Mouse (Mus musculus): ENCODE measurements around the gene Ccser2.

Ccser2 gene

DNA sequence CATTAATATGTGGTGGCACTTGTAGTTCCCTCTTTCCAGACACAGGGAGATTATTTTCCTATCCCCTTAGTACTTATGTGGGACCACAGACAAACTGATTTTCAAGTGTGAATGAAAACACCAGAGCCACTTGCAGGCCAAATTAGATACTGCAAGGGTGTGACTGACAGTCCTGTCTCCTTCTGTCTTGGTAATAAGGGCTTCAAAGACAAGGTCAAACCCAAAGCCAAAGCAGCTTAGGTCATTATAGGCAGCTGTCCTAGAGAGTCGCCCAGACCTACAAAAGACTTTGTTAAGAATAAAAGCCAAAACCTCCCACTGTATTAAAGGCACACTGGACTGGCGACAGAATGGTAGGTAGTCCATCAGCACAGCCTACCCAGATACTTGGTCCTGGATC, 30.6 kb downstream of the Ccser2 start:
- no peak for DNase-seq (ENCODE audit: low spot score)

DNA sequence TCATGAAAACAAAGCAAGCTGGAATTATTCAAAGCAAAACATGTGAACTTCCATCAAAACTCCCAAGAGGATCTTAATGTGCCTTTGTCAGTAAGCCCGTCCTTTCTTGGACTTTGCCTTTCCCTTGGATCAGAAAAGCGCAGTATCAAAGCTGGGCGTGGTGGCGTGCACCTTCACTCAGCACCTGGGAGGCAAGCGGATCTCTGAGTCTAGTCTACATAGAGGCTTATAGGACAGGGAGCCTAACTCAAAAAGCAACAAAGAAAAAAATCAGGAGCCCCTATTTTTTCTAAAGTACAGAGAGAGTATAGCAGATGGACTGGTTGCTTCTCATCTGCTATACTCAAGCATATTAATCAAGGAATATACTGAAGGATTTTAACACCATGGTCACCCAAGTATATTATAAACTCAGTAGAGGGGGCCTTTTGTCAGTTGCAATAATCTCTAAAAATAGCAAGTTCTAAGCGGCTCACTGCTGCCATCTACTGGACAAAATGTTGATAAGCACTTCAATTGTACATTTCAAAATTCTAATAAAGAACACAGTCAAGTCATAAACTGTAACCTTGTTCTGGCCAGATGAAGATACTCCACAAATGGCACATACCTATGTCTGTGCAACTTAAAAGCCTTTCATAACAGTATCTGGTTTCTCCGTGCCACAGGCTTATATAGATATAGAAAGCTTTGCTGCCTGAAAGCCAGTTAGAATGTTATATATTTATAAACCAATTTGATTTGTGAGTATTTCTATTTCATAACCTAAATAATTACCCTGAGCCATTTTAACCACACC, 31.3 kb downstream of the Ccser2 start:
- peak; percentile 32 for DNase-seq (ENCODE audit: low spot score)

DNA sequence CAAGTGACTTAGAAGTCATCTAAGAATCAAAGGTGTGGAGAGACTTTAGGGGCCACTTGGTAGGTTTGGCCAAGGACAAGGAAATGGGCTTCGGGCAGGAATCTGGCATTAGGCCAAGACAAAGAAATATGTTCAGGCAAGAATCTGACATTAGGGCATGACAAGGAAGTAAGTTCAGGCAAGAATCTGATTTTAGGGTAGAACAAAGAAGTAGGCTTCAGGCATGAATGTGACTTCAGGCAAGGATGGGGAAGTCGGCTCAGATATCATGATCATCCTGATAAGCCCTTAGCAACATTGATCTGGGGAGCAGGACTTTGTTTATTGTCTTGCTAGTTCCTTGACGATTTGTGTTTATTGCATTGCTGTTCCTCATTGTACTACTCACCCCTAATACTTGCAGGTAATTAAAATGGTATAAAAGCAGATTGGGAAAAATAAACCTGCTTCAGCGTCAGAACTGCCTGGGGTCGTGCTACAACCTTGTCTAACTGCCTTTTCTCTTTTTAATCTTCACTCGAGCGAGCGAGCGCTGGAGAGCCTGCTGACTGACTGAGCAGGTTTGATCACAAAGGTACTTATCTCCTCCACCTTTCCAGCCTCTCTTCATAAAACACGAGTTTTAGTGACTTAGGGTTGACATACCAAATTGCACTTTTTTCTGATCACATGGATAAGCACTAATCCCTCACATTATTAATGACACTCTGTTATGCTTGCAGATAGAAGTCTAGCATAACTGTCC, 35.8 kb downstream of the Ccser2 start:
- peak; percentile 37 for DNase-seq (ENCODE audit: low spot score)

DNA sequence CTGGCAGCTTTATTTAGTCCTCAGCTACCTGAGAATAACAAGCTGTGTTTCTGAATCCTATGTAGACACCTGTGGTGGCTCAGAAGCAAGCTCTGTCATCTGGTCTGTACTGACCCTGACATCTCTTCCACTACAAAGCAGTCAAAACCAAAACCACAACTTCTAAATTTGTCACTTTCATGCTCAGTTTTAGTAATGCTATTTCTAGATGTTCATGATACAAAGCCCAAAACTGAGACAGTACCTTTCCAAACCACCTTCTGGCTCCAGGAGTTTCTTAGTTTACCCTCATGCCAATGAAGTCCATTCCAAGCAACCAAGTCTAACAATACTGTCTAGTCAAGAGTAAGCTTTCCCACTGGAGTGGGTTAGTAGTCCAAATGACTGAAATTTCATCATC, 36.5 kb downstream of the Ccser2 start:
- no peak for DNase-seq (ENCODE audit: low spot score)

DNA sequence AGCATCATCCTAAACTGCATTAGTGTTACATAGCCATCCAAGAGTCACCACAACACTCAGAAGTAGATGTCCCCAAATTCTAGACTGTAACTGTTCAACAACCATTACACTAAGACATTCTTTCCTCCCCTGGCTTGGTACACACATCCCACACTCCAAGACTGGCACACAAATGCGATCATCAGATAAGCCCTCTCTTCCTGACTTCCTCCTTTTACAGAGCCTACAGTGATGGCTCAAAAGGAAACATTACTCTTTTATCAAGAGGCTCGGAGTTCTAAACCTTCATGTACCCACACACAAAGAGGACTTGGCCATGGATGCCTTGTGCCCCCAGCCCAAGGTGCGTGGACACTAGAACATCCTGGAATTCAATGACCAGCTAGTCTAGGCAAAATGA, 45.2 kb downstream of the Ccser2 start:
- no peak for DNase-seq (ENCODE audit: low spot score)

DNA sequence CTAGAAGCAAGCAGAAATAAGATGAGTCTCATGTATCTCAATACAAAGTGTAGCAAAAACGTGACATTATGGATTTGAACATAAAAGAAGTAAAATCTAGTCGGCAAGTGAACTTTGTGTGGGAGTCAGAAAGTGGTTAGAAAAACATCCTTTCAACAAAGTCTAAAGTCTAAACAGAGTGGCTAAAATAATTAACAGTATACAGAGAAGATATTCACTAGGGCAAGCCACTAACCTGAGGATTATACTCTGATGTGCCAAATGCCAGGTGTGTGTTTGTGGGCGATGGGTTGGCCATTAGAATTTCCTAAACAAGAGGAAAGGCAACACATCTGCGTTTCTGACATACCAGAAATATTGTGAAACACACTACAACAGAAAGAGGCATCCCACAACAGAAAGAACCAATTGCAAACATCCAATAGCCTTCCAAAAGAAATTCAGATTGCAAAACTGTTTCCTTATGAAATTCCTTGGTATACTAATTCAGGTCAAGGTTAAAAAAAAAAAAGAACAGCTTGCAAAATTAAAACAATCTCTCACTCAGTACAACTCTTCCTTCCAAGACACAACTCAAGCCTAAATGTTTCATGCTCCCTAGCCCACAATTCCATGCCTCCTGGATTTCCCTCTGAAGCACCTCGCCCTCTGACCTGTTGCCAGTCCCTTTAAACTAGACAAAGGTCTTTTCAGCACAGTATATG, 47.1 kb downstream of the Ccser2 start:
- DNase-seq (ENCODE audit: low spot score) = no peak

DNA sequence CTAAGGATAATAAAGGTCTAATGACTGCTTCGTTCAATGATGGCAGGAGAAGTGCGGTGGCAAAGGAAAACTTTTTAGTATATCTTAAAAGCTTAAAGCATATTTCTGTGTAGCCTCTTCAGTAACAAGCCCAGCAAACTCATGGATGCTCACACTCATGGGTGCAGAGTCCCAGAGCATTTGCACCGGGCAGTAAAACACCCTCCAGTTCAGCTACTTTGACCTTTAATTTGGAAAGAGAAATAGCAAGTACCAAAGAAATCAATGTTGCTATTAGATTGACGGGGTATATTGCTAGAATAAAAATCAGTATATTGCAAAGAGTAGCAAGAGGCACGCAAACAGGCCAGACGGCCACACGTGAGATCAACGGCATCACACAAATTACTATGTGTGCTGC, 48.7 kb downstream of the Ccser2 start:
- no peak for DNase-seq (ENCODE audit: low spot score)

DNA sequence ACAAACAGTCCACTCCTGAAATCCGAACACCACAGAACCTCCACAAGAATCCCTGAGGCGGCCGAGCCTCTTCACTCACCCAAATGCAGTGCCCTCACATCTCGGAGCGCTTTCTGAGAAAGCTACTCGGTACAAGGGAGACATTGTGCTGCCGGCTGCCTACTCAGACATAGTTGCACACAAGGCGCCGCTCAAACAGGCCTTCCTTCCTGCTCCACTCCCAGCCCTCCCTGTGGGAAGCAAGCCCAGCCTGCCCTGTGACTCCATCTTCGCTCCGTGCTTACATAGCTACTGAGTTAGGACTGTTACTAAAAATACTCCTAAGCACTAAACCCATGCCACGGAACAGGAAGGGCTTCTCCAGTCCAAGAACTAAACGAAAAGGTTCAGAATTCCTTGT, 49.4 kb downstream of the Ccser2 start:
- peak; percentile 83 for DNase-seq (ENCODE audit: low spot score)

DNA sequence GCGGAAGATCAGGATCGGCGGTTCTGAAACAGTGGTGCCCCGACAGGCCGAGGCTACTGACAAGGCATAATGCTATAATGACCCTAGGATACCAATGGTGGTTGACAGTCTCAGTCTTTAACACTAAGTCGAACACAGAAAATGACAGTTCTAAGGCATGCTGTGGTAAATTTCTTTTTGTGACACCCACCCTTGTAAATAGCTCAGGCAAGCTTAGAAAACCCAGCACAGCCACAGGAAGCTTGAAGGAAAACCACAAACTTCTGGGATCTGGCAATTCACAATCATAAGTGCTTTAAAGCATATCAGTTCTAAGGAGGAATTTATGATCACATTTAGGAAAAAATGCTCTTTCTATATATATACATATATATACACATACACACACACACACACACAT, 53.4 kb downstream of the Ccser2 start:
- DNase-seq (ENCODE audit: low spot score) = no peak

DNA sequence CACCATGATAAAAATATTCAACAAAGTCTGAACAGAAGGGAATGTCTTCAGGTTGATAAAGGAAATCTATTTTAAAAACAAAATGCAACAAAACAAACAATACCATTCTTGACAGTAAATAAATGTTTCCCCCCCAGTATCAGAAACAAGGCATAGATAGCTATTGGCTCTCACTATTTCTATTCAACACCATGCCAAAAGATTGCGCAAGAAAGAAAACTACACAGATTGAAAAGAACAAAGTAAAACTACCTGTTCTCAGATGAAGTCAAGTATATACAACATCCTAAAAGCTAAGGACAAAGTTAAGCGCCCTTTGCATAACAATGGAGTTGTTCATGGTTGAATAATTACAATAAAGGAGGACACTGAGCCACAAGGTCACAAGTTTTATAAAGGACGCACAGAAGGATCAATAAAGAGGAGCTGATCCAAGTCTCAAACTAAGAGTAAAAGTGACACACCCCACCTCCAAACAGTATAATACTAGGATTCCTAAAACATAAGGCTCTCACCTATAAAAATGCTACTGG, 54.0 kb downstream of the Ccser2 start:
- DNase-seq (ENCODE audit: low spot score) = no peak

DNA sequence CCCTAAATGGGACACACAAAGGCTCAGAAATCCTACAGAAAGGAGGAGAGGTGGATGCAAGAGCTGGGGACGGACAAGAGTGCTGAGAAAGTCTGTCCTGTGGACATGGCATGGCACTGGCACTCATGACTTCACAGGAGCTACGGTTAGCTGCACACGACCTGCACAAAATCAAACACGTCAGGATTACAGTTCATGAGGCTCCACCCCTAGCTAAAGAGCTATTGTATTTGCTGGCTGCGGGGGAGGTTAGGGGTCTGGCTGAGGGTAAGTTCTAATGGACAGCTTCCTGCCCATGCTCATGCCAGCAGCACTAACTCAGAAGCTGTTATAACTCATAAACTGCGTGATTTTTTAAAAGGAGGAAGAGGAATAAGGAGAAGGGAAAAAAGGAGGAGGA, 56.8 kb downstream of the Ccser2 start:
- no peak for DNase-seq (ENCODE audit: low spot score)

DNA sequence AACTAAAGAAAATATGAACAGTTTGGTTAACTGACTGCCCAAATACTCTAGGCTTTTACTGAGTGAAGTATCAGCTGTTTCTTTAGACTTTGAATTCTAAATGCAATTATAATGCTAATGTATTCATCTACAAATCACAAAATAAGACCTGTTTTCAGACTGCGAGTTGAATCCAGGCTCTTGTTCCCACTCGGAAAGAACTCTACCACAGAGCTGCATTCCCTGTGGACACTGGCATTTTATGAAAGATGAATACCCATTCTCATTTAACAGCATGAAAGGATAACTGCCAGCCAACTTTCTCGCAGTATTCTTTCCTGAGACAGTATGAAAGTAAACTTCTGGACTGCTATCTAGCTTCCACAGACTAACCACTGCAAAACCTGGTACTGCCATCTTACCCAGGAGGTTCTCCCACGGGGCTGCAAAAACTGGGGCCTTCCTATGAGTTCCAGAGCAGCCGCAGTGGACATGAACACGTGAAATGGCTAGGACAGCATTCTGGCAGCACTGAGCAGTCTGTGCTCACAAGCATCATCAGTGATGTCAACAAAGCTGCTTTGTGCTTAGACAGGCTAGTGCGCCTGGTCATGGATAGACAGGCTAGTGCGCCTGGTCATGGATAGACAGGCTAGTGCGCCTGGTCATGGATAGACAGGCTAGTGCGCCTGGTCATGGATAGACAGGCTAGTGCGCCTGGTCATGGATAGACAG, 62.6 kb downstream of the Ccser2 start:
- no peak for DNase-seq (ENCODE audit: low spot score)

DNA sequence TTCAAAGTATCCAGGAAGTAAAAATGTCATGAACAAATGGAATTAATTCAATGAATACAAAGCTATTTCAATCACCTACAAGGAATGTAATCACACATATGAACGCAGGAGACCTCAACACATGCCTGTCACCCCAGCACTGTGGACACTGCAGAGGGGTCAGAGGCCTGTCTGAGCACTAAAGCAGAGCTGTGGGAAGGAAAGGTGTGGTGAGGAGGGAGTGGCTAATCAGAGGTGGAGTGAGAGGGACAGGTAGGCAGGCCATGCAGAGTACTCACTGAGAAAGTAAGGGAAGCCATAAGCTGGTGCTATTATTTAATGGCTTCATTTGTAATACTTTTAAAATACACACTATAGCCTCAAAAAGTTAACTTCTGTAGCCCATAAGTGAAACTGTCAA, 64.4 kb downstream of the Ccser2 start:
- DNase-seq (ENCODE audit: low spot score) = no peak

DNA sequence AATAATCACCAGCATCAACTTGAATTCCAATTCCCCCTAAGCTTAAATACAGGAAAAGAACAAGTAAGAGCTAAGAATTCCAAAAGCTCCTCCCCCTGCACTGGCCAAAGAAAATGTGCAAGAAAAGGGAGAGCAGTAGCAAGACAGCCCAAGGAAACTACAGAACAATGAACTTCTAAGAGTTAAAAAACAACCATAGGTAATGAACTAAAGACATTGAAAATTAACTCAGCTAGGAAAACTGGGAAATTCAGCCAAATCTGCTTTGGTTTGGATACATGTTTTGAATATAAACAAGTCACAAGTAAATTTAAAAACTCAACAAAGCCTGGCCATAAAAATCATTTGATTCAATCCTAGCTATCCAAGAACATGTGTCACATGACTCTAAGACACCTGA, 67.7 kb downstream of the Ccser2 start:
- DNase-seq (ENCODE audit: low spot score) = no peak

DNA sequence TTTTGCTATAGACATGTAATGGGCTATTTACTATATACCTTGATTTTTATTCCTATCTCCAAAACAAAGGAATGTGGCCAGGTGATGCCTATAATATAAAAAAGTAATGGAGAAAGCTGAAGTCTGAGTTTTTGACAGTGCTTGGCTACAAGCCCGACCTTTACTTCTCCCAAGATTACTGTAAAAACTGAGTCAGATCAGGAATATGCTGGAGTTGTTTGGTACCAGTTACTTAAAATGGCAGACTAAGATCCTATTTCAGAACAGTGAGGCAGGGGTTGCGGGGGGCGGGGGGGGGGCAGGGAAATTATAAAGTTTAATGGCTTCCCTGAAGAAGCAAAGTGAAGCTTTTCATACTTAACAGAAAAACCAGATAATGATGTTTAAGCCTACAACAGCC, 73.9 kb downstream of the Ccser2 start:
- DNase-seq (ENCODE audit: low spot score) = no peak

DNA sequence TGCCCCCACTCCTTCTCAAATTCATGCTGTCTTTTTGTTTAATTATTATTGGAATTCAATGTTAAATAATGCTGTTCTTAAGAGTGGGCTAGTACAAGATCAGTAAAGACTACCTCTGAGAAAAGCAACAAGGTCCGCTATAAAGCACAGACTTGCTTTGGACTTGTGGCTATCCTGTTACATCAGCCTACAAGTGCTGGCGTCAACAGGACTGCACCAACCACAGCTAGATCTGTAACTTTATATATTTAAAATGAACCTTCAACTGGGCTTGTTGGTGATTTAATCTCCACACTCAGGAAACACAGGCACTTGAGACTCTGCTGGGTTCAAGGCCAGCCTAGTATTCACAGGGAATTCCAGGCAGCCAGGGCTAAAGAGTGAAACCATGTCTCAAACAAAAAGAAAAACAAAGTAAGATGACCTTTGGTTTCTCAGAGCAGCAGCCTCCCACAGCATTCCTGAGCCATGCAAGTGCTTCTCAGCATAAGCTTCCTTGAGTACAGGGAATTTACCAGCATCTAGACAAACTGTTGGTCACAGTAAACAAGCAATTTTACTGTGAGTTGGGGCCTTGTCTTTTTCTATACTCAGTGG, 75.7 kb downstream of the Ccser2 start:
- no peak for DNase-seq (ENCODE audit: low spot score)

DNA sequence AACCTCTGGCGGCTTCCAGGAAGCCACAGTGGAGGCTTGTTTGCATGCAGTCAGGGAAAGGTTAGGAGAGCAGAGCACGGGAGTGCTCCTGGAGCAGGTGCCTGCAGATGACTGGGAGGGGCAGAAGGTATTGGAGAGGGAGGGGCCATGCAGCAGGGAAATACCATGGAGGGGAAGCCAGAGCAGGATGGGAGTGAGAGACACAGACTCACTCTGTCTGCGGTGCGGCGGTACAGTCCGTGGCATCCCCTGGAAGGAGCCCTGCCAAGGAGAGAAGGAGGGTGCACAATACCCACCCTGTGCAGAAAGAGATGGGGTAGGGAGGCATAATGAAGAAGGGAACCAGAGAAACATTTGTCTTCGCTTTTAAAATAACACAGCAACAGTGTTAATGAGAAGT, 78.4 kb downstream of the Ccser2 start:
- DNase-seq (ENCODE audit: low spot score) = no peak

DNA sequence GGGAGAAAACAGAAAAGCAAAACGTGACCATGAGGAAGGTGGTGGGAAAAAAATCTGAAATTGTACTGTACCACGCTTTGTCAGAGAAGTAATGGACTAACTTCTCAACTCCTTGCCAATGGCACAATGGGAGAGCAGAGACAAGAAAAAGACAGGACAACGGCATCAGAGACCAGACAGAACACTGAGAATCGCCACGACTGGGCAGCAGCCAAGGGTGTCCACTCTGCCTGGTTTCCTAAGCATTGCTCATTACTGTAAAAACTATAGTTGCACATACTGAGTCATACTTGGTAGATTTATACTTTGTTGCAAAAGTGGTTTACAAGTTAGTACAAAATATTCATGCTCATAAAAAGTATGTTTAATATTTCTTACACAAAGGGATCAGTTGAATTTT, 82.9 kb downstream of the Ccser2 start:
- no peak for DNase-seq (ENCODE audit: low spot score)

DNA sequence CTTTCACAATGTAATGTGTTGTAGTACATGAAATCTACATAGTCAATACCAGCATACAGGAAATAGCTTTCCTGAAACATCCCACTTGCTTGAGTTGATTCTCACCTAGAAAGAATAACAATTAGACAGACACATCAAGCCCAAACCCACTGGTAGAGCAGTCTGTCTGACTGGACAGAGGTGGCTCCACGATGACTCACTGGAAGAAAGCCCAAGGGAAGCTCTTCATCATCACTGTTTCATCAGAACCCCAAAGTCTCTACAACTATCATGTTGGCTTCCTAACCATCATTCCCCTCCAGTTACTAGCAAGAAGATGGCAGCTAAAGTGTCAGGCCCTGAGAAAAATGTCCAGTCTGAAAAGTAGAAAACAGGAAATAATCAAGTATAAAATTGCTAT, 83.5 kb downstream of the Ccser2 start:
- DNase-seq (ENCODE audit: low spot score) = no peak

DNA sequence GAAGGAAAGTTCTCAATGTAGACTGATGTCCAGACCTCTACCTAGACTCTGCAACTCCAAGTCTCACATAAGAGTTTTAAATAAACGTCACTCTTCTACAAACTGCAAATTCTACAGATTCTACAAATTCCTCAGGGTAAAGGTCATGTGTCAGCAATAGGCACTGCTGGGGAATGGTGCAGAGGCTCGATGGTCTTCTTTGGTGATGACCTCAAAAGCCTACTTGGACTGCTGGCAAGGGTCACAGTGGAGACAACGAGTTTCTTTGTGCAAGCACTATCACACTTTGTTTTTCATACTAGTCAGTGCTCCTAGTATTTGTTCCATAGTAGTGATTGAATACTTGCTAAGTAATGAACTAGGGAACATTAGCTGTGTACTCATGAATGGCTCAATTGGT, 85.0 kb downstream of the Ccser2 start:
- DNase-seq (ENCODE audit: low spot score) = no peak

DNA sequence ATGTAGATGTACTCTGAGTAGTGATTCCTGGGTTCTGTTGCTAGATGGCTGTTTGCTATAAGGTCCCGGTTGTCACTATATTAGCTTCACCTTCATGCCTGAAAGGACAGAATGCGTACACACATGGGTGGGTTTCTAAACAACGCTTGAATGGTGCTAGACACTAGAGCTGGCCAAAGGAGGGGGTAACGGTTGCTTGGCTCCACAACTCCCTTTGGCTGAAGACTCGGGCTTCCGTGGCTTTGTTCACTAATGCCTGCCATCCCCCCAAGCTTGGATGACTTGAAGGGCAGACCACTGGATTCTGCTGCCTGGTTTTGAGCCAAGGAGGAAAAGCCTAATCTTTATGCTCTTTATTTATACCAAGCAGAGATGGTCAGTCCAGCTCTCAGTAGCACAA, 98.3 kb downstream of the Ccser2 start:
- no peak for DNase-seq (ENCODE audit: low spot score)
